Mouse (Mus musculus) liver, postnatal 0 days (tissue): ENCODE measurements at regions not wholly inside any gene's neighbourhood (a gene's known extent, or its start where the extent isn't known, plus 50 kb on each side); places are given as distances from the start of the nearest gene placed in this dataset.

ENCODE experiments used
- ATAC-seq: fragments of 200-750 bp; cut with Nextera tagmentation; 2 replicates; pipeline ENCODE4 v1.8.0; 2017; ENCODE audit warnings: mild to moderate bottlenecking, moderate library complexity
- DNase-seq: peaks from one replicate; pipeline ENCODE4 v3.0.0-alpha.2; 2016
- H3K27ac ChIP-seq: fragments of 300-500 bp; sonication (generic); 2 replicates; pipeline ENCODE4 v1.5.1; 2014; ENCODE audit warnings: antibody characterized with exemption, moderate library complexity, mild to moderate bottlenecking, low read depth
- H3K27me3 ChIP-seq: fragments of 300-500 bp; sonication (generic); 2 replicates; pipeline ENCODE4 v1.6.1; 2014; ENCODE audit warnings: low read length, control low read depth, mixed read lengths; ENCODE audit not compliant: insufficient read depth
- H3K36me3 ChIP-seq: fragments of 300-500 bp; sonication (generic); replicated peaks from 2 replicates; pipeline ENCODE4 v1.6.1; 2014; ENCODE audit warnings: mild to moderate bottlenecking, control low read depth, low read length, moderate library complexity, mixed read lengths; ENCODE audit not compliant: insufficient read depth
- H3K4me1 ChIP-seq: fragments of 300-500 bp; sonication (generic); 2 replicates; pipeline ENCODE4 v1.6.1; 2014; ENCODE audit warnings: antibody characterized with exemption, mild to moderate bottlenecking, control low read depth; ENCODE audit not compliant: insufficient read depth
- H3K4me2 ChIP-seq: fragments of 300-500 bp; sonication (generic); 2 replicates; pipeline ENCODE4 v1.6.1; 2014; ENCODE audit warnings: low read depth, mild to moderate bottlenecking, low read length, moderate library complexity, mixed read lengths
- H3K4me3 ChIP-seq: fragments of 300-500 bp; sonication (generic); 2 replicates; pipeline ENCODE4 v1.5.1; 2014; ENCODE audit warnings: low read depth, low read length
- H3K9ac ChIP-seq: fragments of 300-500 bp; sonication (generic); replicated peaks from 2 replicates; pipeline ENCODE4 v1.6.1; 2014; ENCODE audit warnings: mild to moderate bottlenecking, moderate library complexity
- H3K9me3 ChIP-seq: fragments of 300-500 bp; sonication (generic); 2 replicates; pipeline ENCODE4 v1.6.1; 2016; ENCODE audit warnings: mild to moderate bottlenecking, control low read depth, low read length, mixed read lengths
- CTCF ChIP-seq: sonication (generic); IDR thresholded peaks from 2 replicates; pipeline ENCODE4 v1.5.1; 2016; ENCODE audit warnings: antibody characterized with exemption, low read depth
- EP300 ChIP-seq: IDR thresholded peaks from 2 replicates; pipeline ENCODE4 v1.6.1; 2016; ENCODE audit warnings: antibody characterized with exemption, low read depth, mild to moderate bottlenecking
- WGBS: fragments of 180-500 bp; shearing (Covaris S2); extraction: QIAGEN DNeasy Blood & Tissue Kit; methylation state at CpG from one replicate; pipeline ENCODE4 v1.1.7; 2014; ENCODE audit not compliant: insufficient replicate concordance; 5-methylcytosine and 5-hydroxymethylcytosine counted together

DNA sequence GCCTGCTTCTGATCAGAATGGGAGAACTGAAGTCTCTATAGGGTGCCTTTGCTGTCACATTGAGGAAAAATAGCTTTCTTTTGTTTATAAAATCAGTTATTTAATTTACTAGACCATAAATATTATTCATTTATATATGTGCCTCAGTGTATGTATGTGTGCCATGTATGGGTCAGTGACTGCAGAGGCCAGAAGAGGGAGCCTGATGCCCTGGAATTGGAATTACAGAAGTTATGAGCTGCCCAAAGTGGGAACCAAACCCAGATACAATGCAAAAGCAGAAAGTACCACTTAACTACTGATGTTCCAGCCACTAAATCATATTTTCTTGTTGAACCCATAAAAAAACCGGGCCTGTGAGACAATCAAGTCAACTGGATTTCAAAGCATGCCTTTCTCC, 91.8 kb upstream of the Nampt start:
- H3K9me3 ChIP-seq = no peaks in the 10 kb centered on the region
- H3K4me2 ChIP-seq = no peak overlapping the region
- whole genome bisulfite sequencing = 65% methylated on average over 1 of the region's 1 CpGs
- DNase-seq (no peak), ATAC-seq (no peak)
- no peaks in the 10 kb centered on the region for H3K4me1 ChIP-seq
- H3K4me3 ChIP-seq = no peak overlapping the region
- no peaks in the 10 kb centered on the region for H3K27me3 ChIP-seq
- no peak overlapping the region for H3K9ac ChIP-seq
- H3K27ac ChIP-seq = no peak overlapping the region
- TF ChIP-seq EP300 (no peak), CTCF (peak; percentile 20; the same call in 1 of the 2 replicates)
- no peaks in the 10 kb centered on the region for H3K36me3 ChIP-seq

DNA sequence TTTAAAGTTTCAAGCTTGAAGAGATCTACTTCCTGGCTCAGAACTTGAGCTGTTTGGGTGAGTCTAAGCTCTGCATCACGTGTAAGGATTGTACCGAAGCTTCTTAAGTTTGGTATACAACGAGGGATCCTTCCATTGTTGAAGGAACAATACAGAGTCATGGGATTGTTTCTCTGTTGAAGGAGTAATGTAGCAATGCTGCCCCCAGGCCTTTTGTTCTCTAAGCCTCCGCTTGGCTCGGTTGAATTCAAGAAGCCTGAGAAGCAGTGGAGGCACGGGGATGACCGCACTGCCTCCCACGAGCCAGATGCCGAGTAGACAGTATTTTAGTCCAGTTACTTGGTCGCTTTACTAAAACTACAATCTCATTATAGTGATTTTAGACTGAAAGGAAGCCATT, 90.9 kb upstream of the Nampt start:
- H3K36me3 ChIP-seq = no peaks in the 10 kb centered on the region
- no peak for DNase-seq
- H3K4me1 ChIP-seq = no peaks in the 10 kb centered on the region
- H3K27me3 ChIP-seq = no peaks in the 10 kb centered on the region
- H3K4me3 ChIP-seq = no peak overlapping the region
- TF ChIP-seq EP300 = no peak
- no peak for TF ChIP-seq CTCF
- no peak overlapping the region for H3K27ac ChIP-seq
- H3K4me2 ChIP-seq = no peak overlapping the region
- ATAC-seq = no peak
- 74% methylated on average over 10 of the region's 10 CpGs for WGBS
- H3K9me3 ChIP-seq = no peaks in the 10 kb centered on the region
- H3K9ac ChIP-seq = no peak overlapping the region

DNA sequence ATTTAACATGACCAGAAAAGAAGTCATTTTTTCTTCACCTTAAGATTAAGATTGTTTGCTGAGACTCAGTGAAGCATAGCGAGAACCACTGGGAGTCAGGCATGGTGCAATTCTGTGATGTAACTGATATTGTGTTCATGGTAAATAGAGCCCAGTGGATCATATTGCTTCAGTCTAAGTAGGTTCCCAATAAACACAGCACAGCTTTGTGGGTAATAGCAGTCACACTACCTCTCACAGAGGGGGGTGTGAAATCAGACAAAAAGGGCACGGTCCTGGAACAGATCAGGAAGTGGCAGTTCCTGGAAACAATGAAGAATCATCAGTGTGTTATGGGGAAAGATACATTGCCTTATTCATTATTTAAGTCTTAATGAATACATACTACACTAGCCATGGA, 84.1 kb upstream of the Nampt start:
- no peak overlapping the region for H3K4me3 ChIP-seq
- no peak overlapping the region for H3K4me2 ChIP-seq
- H3K27ac ChIP-seq = no peak overlapping the region
- ATAC-seq = no peak
- no peak for DNase-seq
- no peaks in the 10 kb centered on the region for H3K36me3 ChIP-seq
- H3K4me1 ChIP-seq = no peaks in the 10 kb centered on the region
- no peak overlapping the region for H3K9ac ChIP-seq
- TF ChIP-seq EP300 = no peak
- TF ChIP-seq CTCF = no peak
- H3K27me3 ChIP-seq = no peaks in the 10 kb centered on the region
- H3K9me3 ChIP-seq = no peaks in the 10 kb centered on the region
- 64% methylated on average over 2 of the region's 2 CpGs for whole genome bisulfite sequencing

DNA sequence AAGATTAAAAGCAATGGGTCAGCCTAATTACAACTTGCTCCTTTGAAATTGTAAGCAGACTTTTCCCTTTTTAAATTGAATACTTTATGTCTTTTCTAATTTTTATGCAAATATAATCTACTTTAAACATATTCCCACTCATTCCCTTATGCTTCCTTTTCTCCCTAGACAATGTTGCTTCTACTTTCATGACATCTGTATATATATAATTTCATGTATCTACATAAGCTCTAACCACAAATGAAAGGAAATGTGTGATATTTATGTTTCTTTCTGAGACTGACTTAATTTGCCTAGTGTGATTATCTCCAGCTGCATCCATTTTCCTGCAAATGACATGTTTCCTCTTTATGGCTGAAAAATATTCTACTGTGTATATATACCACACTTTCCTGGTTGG, 77.9 kb upstream of the Nampt start:
- H3K27me3 ChIP-seq = no peaks in the 10 kb centered on the region
- H3K4me3 ChIP-seq = no peak overlapping the region

DNA sequence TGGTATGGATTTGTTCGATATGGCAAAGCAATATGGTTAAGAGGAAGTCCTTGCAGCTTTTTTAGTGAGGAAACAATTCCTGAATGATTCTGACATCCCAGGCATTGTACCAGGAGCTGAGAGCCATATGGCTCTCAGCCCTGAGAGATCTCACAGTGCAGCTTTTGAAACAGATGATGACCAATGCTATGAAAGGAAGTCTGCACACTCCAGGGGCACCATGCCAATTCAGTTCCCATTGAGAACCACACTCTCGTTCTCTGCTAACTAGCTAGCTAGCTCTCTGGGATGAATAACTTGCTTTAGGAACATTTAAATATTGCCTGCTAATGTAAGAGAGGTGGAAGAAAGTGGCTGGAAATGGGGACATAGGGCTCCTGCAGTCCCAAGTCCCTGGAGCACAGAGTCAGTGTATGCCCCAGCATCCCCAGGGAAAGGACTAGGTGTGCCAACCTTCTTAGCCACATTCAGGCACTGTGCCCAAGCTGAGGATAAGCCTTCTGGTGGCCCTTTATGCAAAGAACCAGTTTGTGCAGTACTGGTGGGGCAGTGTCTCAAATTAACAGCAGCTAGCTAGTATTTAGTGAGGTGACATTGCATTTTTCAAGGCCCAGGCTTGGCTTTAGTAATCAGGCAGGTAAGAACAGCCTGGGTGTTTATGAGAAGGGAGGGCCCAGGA, 61.8 kb upstream of the Nampt start:
- TF ChIP-seq EP300 (no peak), CTCF (no peak)
- Histone ChIP-seq H3K4me2 (no peak overlapping the region), H3K4me1 (no peaks in the 10 kb centered on the region), H3K9me3 (no peaks in the 10 kb centered on the region), H3K36me3 (no peaks in the 10 kb centered on the region), H3K9ac (no peak overlapping the region), H3K4me3 (no peak overlapping the region), H3K27me3 (no peaks in the 10 kb centered on the region), H3K27ac (no peak overlapping the region)
- ATAC-seq (no peak), DNase-seq (no peak)
- 77% methylated on average over 2 of the region's 2 CpGs for WGBS

More for the DNA sequence above, 77.9 kb upstream of the Nampt start:
- H3K9ac ChIP-seq = no peak overlapping the region
- H3K4me2 ChIP-seq = no peak overlapping the region
- H3K4me1 ChIP-seq = no peaks in the 10 kb centered on the region
- TF ChIP-seq EP300 (no peak), CTCF (no peak)
- ATAC-seq = no peak
- H3K36me3 ChIP-seq = no peaks in the 10 kb centered on the region
- DNase-seq = no peak
- no peak overlapping the region for H3K27ac ChIP-seq
- H3K9me3 ChIP-seq = no peaks in the 10 kb centered on the region

DNA sequence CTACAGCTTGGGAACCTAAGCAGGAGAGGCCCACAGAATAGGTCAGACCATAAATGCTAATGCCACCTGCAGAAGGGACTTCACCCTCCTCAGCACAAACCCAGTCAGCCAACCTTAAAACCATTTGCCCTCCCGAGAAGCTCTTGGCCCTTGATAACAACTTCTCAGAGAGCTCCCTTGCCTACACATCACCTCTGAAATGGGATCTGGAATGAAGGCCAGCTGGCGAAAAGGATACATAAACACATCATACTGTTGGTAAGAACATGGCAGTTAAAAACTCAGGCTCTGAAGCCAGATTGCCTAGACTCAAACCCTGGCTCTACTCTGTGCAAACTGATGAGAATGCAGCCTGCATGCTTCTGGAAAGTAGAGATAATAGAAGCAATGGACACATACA, 61.2 kb upstream of the Nampt start:
- 64% methylated on average over 2 of the region's 2 CpGs for WGBS

More for the DNA sequence above, 61.2 kb upstream of the Nampt start:
- Histone ChIP-seq H3K9ac (no peak overlapping the region), H3K4me2 (no peak overlapping the region), H3K4me1 (no peaks in the 10 kb centered on the region), H3K4me3 (no peak overlapping the region), H3K9me3 (no peaks in the 10 kb centered on the region), H3K27ac (no peak overlapping the region), H3K36me3 (no peaks in the 10 kb centered on the region), H3K27me3 (no peaks in the 10 kb centered on the region)
- TF ChIP-seq CTCF = no peak
- no peak for TF ChIP-seq EP300
- DNase-seq (no peak), ATAC-seq (no peak)
